Mouse (Mus musculus): ENCODE results near the gene Secisbp2l.

DNA sequence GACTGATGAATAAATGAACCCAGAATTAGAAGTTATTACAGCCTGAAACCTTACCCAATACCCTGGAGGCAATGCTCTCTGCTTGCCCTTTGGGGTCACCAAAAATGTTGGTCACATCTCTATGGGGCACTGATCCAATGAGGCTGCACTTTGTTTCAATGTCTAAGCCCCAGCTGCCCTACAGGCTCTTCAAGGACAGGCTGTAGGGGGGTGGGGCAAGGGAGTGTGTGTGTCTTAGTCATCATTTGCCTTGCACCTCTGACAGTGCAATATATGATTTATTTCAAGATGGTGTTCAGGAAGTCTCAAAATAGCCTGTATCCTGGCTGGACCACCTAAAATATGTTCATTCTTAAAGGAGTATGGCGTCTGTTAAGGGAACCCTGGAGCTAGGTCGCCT is 81.1 kb downstream of the Secisbp2l start:
- TF ChIP-seq CTCF (conservative IDR thresholded peaks at IDR 0.05; ENCODE audit: low read length) (no peak), POU5F1 (IDR thresholded peaks at IDR 0.05; ENCODE audit: borderline replicate concordance, low read length) (no peak), NANOG (IDR thresholded peaks at IDR 0.05; ENCODE audit: borderline replicate concordance, low read length) (no peak)

Data from E14TG2a.4 (cell line).